In the genomic region with DNA sequence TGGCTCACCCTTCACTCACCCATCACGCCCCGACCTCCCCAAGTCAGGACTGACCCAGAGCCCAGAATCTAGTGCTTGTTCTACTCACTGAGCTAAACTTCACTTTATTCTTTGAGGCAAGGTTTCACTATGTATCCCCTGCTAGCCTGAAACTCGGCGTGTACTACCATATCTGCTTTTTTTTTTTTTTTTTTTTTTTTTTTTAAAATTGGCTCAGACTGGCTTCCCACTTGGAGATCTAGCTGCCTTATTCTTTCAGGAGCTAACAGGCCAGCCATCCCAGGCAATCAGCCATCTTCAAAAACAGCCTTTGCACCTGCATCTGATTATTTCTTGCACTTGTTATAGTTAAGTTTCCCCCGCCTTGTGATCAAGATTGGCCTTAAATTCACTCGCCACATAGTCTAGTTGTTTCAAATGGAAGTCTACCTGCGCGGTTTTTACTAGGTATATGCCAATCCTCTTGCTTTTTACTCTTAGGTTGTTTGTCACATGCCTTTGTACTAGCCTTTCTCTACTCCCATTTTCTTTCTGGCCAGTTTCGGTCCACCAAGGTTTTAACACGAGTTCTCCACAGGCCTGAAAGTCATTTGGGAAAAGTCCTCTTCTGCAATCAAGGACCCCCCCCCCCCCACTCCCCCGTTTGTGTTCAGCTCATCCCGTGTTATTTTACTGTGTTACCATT, we compare ENCODE assay signal across 7 mouse cellular contexts. TPM values are rescaled to one million over a fixed set of nuclear protein-coding genes. Genes with fewer than 3 reads are reported as not detected.
A peak's percentile ranks its signal among the peaks of the same experiment; 100 is the strongest.
DNase-seq lines count a peak whose midpoint lies in the region; ATAC-seq and TF ChIP-seq lines count a peak whose summit lies in the region.

No protein-coding gene starts in this region.

- H3K4me2 ChIP-seq in lung, embryonic 14.5 days: peak overlapping the region; percentile 77
- H3K4me2 ChIP-seq in hindbrain, embryonic 14.5 days (replicated peaks): peak overlapping the region; percentile 77
- H3K4me2 ChIP-seq in myocyte (ENCODE audit: low read depth): peak overlapping the region; percentile 84

- H3ac ChIP-seq in myocyte (ENCODE audit: control insufficient read depth, insufficient read length): peak overlapping the region; percentile 93

- no peak for ATAC-seq in lung, embryonic 14.5 days (ENCODE audit: insufficient read depth)
- no peak for ATAC-seq in hindbrain, embryonic 14.5 days (ENCODE audit: low FRiP score)

- peak overlapping the region; percentile 91 for H3K27ac ChIP-seq in lung, embryonic 14.5 days (ENCODE audit: low read depth)
- H3K27ac ChIP-seq in hindbrain, embryonic 14.5 days: peak overlapping the region; percentile 85

- no peaks in the 10 kb centered on the region for H3K27me3 ChIP-seq in lung, embryonic 14.5 days (ENCODE audit: insufficient read depth, low read length)
- no peaks in the 10 kb centered on the region for H3K27me3 ChIP-seq in hindbrain, embryonic 14.5 days (ENCODE audit: control insufficient read depth, insufficient read depth, low read length)
- no peaks in the 10 kb centered on the region for H3K27me3 ChIP-seq in myocyte (ENCODE audit: control insufficient read depth, insufficient read depth, insufficient read length)

- TF ChIP-seq CTCF in lung, embryonic 14.5 days (IDR thresholded peaks at IDR 0.05; ENCODE audit: low read depth): no peak

- no peaks in the 10 kb centered on the region for H3K9me3 ChIP-seq in lung, embryonic 14.5 days (ENCODE audit: low read depth, low read length)
- H3K9me3 ChIP-seq in hindbrain, embryonic 14.5 days (ENCODE audit: control insufficient read depth, low read length): no peaks in the 10 kb centered on the region

- H3K36me3 ChIP-seq in lung, embryonic 14.5 days (ENCODE audit: insufficient read depth): no peaks in the 10 kb centered on the region
- no peaks in the 10 kb centered on the region for H3K36me3 ChIP-seq in hindbrain, embryonic 14.5 days (replicated peaks; ENCODE audit: control insufficient read depth, insufficient read depth)
- H3K36me3 ChIP-seq in myocyte (ENCODE audit: control insufficient read depth, insufficient read depth): no peaks in the 10 kb centered on the region

- WGBS in lung, embryonic 14.5 days: 28% methylated on average over 12 of the region's 12 CpGs
- 36% methylated on average over 12 of the region's 12 CpGs for WGBS in hindbrain, embryonic 14.5 days

- H3K79me2 ChIP-seq in myocyte (ENCODE audit: control insufficient read depth, insufficient read depth): peaks cover 39% of the 10 kb centered on the region

- DNase-seq in lung, embryonic 14.5 days: peak; percentile 6
- DNase-seq in lung, postnatal 4 days: no peak
- DNase-seq in cerebellum, adult 9-11 months: peak; percentile 38
- peak; percentile 25 for DNase-seq in hindbrain, embryonic 14.5 days (ENCODE audit: low spot score)
- no peak for DNase-seq in natural killer cell, adult 2 months (ENCODE audit: low spot score in 2 of 2)
- DNase-seq in T-cell, adult 2 months (ENCODE audit: low spot score): no peak

- TF ChIP-seq POLR2A in myocyte (IDR thresholded peaks at IDR 0.05; ENCODE audit: insufficient read length, low read depth): no peak

- peak overlapping the region; percentile 80 for H3K4me3 ChIP-seq in lung, embryonic 14.5 days (ENCODE audit: low read depth, low read length)
- peak overlapping the region; percentile 95 for H3K4me3 ChIP-seq in hindbrain, embryonic 14.5 days (replicated peaks; ENCODE audit: low read length)
- peak overlapping the region; percentile 91 for H3K4me3 ChIP-seq in myocyte

- H3K4me1 ChIP-seq in lung, embryonic 14.5 days (ENCODE audit: insufficient read depth): peaks cover 9% of the 10 kb centered on the region; the same call in 1 of the 2 replicates
- H3K4me1 ChIP-seq in hindbrain, embryonic 14.5 days (replicated peaks; ENCODE audit: control insufficient read depth, insufficient read depth, low read length): peaks cover 24% of the 10 kb centered on the region

- H3K9ac ChIP-seq in lung, embryonic 14.5 days: peak overlapping the region; percentile 61
- peak overlapping the region; percentile 70 for H3K9ac ChIP-seq in hindbrain, embryonic 14.5 days

TF ChIP-seq in myocyte, 11 proteins besides CTCF, POLR2A, EP300 and RAD21:
- no peak for TF ChIP-seq SRF (IDR thresholded peaks at IDR 0.05; ENCODE audit: control insufficient read depth, insufficient read length, low read depth)
- no peak for TF ChIP-seq TCF12 (IDR thresholded peaks at IDR 0.05; ENCODE audit: insufficient read depth, poor library complexity, severe bottlenecking)
- TF ChIP-seq MYOD1 (IDR thresholded peaks at IDR 0.05; ENCODE audit: control insufficient read depth in 1 of 3, insufficient read length in 2 of 3, low read depth in 2 of 3): no peak
- TF ChIP-seq CEBPB (IDR thresholded peaks at IDR 0.05; ENCODE audit: insufficient read depth, poor library complexity, severe bottlenecking): no peak
- no peak for TF ChIP-seq MAX (IDR thresholded peaks at IDR 0.05; ENCODE audit: low read depth)
- TF ChIP-seq TCF3 (IDR thresholded peaks at IDR 0.05; ENCODE audit: insufficient read length, low read depth): no peak
- TF ChIP-seq MYOG (IDR thresholded peaks at IDR 0.05; ENCODE audit: control insufficient read depth in 1 of 3, insufficient read depth in 1 of 3, insufficient read length in 2 of 3, low read depth in 2 of 3): no peak
- no peak for TF ChIP-seq USF1 (IDR thresholded peaks at IDR 0.05; ENCODE audit: low read depth)
- no peak for TF ChIP-seq E2F4 (IDR thresholded peaks at IDR 0.05; ENCODE audit: insufficient read depth)
- TF ChIP-seq POLR2AphosphoS2 (IDR thresholded peaks at IDR 0.05; ENCODE audit: insufficient read length, low read depth): no peak
- no peak for TF ChIP-seq REST (IDR thresholded peaks at IDR 0.05; ENCODE audit: insufficient read depth, insufficient read length)

RNA-seq across cellular contexts. Expression of a gene that starts 0.8 kb away (rescaled TPM):
- polyA plus RNA-seq in lung, embryonic 14.5 days (2014; fragmentation: Nextera tagmentation; extraction: Ambion mirVana): 11.0 and 11.4 TPM in 2 replicates
- 11.4 and 11.6 TPM in 2 replicates for polyA plus RNA-seq in hindbrain, embryonic 14.5 days (2014; fragmentation: Nextera tagmentation; extraction: Ambion mirVana)
- polyA plus RNA-seq in myocyte (2012; fragmentation: generic; extraction: Trizol): 2.6 TPM

RNA-seq across cellular contexts. Expression of a gene that starts 1.0 kb away (rescaled TPM):
- polyA plus RNA-seq in lung, embryonic 14.5 days (2014; fragmentation: Nextera tagmentation; extraction: Ambion mirVana): 17.6 and 18.8 TPM in 2 replicates
- polyA plus RNA-seq in hindbrain, embryonic 14.5 days (2014; fragmentation: Nextera tagmentation; extraction: Ambion mirVana): 28.9 and 29.9 TPM in 2 replicates
- 3.5 TPM for polyA plus RNA-seq in myocyte (2012; fragmentation: generic; extraction: Trizol)

Comparison
In these comparisons a context has a peak if more than half of its experiments do, and no peak if none do; other contexts are left out.
1. DNase-seq: peak in lung, embryonic 14.5 days (single experiment), cerebellum, adult 9-11 months (single experiment) and hindbrain, embryonic 14.5 days (single experiment); none in lung, postnatal 4 days (0 of 2), natural killer cell, adult 2 months (0 of 2) and T-cell, adult 2 months (single experiment).
2. Peak in every context shown above with its lines, with median percentiles within 50 percentile points of each other: H3K4me2 ChIP-seq and H3K4me3 ChIP-seq.